ENCODE assay signal across 22 mouse cellular contexts in the genomic region with DNA sequence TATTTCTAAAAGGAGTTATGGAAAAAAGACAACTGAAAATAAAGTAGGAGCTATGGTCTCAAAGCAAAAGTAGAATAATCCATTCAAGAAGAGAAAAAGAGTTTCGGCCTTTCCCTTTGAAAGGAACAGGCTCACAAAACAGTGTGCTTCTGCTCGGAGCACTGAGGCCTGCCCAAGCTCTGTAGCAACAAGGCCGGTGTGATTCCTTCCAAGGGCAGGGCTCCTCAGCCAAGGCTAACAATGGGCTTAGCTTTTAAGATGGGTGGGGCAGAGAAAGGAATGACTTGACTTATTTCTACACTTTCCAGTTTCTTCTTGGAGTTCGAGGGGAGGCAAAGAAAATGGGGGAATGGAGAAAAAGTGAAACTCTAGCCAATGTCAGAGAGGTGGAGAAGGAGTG.
A peak's percentile ranks its signal among the peaks of the same experiment; 100 is the strongest.
DNase-seq lines count a peak whose midpoint lies in the region; ATAC-seq and TF ChIP-seq lines count a peak whose summit lies in the region.
"Had no signal": no experiment of that assay in that cellular context is flagged by ENCODE, and none has a peak within 500 bp of the region (broad histone marks: within the 10 kb centered on the region; RNA-seq: fewer than 3 reads in every experiment).

No protein-coding gene starts in this region.

- peak; percentile 50; the same call in 1 of the 2 replicates for TF ChIP-seq EP300 in ES-Bruce4 (IDR thresholded peaks at IDR 0.05; ENCODE audit: insufficient read depth, low read depth, low read length)
- TF ChIP-seq EP300 in liver, postnatal 0 days (IDR thresholded peaks at IDR 0.05; ENCODE audit: low read depth): no peak

- no peak for TF ChIP-seq CTCF in ES-Bruce4 (IDR thresholded peaks at IDR 0.05; ENCODE audit: low read depth, low read length)
- TF ChIP-seq CTCF in liver, postnatal 0 days (IDR thresholded peaks at IDR 0.05; ENCODE audit: low read depth): no peak

- H3K36me3 ChIP-seq in ES-Bruce4 (ENCODE audit: control insufficient read depth, insufficient read depth, low read length, poor library complexity, severe bottlenecking): no peaks in the 10 kb centered on the region
- H3K36me3 ChIP-seq in liver, postnatal 0 days (replicated peaks; ENCODE audit: insufficient read depth, low read length): no peaks in the 10 kb centered on the region
- H3K36me3 ChIP-seq: embryonic facial prominence, embryonic 10.5 days; embryonic facial prominence, embryonic 12.5 days; forebrain, embryonic 15.5 days; G1E had no signal

- 74% methylated on average over 4 of the region's 4 CpGs for WGBS in liver, postnatal 0 days (ENCODE audit: insufficient replicate concordance)

- H3K4me2 ChIP-seq in liver, postnatal 0 days (ENCODE audit: low read depth, low read length): no peak overlapping the region
- H3K4me2 ChIP-seq: embryonic facial prominence, embryonic 12.5 days; forebrain, embryonic 13.5 days; forebrain, embryonic 15.5 days had no signal

- H3K27ac ChIP-seq in ES-Bruce4 (ENCODE audit: insufficient read depth, low read length): peak overlapping the region; percentile 67
- no peak overlapping the region for H3K27ac ChIP-seq in liver, postnatal 0 days (ENCODE audit: low read depth)
- H3K27ac ChIP-seq: embryonic facial prominence, embryonic 10.5 days; embryonic facial prominence, embryonic 12.5 days; forebrain, embryonic 13.5 days; forebrain, embryonic 15.5 days had no signal

- no peak for TF ChIP-seq POLR2A in ES-Bruce4 (IDR thresholded peaks at IDR 0.05; ENCODE audit: insufficient read depth, low read length)

- H3K9me3 ChIP-seq in ES-Bruce4 (replicated peaks; ENCODE audit: control insufficient read depth, insufficient read depth, low read length, poor library complexity, severe bottlenecking): no peaks in the 10 kb centered on the region
- no peaks in the 10 kb centered on the region for H3K9me3 ChIP-seq in liver, postnatal 0 days (ENCODE audit: low read length)
- H3K9me3 ChIP-seq: embryonic facial prominence, embryonic 10.5 days; embryonic facial prominence, embryonic 12.5 days; forebrain, embryonic 13.5 days; forebrain, embryonic 15.5 days; G1E had no signal

- peak; percentile 77 for DNase-seq in ES-CJ7 (ENCODE audit: low read depth, low spot score)
- DNase-seq in R1 (ENCODE audit: low read depth, low spot score): peak; percentile 91
- peak; percentile 82 for DNase-seq in ZHBTc4 (ENCODE audit: low read depth, low spot score)
- no peak for DNase-seq in thymus, postnatal 10 days (ENCODE audit: low spot score in 2 of 2)
- no peak for DNase-seq in liver, postnatal 0 days
- DNase-seq in cerebellum, adult 11-12 months: no peak
- DNase-seq: adrenal gland, adult 2 months; adrenal gland, postnatal 10 days; adrenal gland, postnatal 25 days; cerebellum, adult 11 months; cerebellum, adult 2 months; cerebellum, adult 9-10 months; cerebellum, postnatal 10 days; cerebellum, postnatal 25 days; forebrain, postnatal 0 days had no signal

- no peaks in the 10 kb centered on the region for H3K4me1 ChIP-seq in ES-Bruce4 (ENCODE audit: control insufficient read depth, insufficient read depth, low read length)
- no peaks in the 10 kb centered on the region for H3K4me1 ChIP-seq in liver, postnatal 0 days (ENCODE audit: insufficient read depth)

- no peak overlapping the region for H3K4me3 ChIP-seq in ES-Bruce4 (ENCODE audit: low read depth, low read length)
- H3K4me3 ChIP-seq in liver, postnatal 0 days (ENCODE audit: low read depth, low read length): no peak overlapping the region
- H3K4me3 ChIP-seq: embryonic facial prominence, embryonic 10.5 days; embryonic facial prominence, embryonic 12.5 days; forebrain, embryonic 13.5 days; forebrain, embryonic 15.5 days had no signal

- ATAC-seq in liver, postnatal 0 days: no peak
- ATAC-seq: forebrain, embryonic 13.5 days; forebrain, embryonic 15.5 days; forebrain, postnatal 0 days; Patski had no signal

- H3K9ac ChIP-seq in ES-Bruce4 (ENCODE audit: low read depth, poor library complexity, severe bottlenecking): no peak overlapping the region
- no peak overlapping the region for H3K9ac ChIP-seq in liver, postnatal 0 days (replicated peaks)
- H3K9ac ChIP-seq: embryonic facial prominence, embryonic 12.5 days; forebrain, embryonic 13.5 days; forebrain, embryonic 15.5 days; forebrain, postnatal 0 days had no signal

- no peaks in the 10 kb centered on the region for H3K27me3 ChIP-seq in ES-Bruce4 (ENCODE audit: control insufficient read depth, insufficient read depth, low read length, poor library complexity, severe bottlenecking)
- H3K27me3 ChIP-seq in liver, postnatal 0 days (ENCODE audit: insufficient read depth, low read length): no peaks in the 10 kb centered on the region
- H3K27me3 ChIP-seq: embryonic facial prominence, embryonic 12.5 days; forebrain, embryonic 13.5 days; forebrain, embryonic 15.5 days; Patski had no signal

Comparison
In these comparisons a context has a peak if more than half of its experiments do, and no peak if none do; other contexts are left out.
1. DNase-seq: peak in ES-CJ7 (single experiment), R1 (single experiment) and ZHBTc4 (single experiment); none in thymus, postnatal 10 days (0 of 2), liver, postnatal 0 days (single experiment) and cerebellum, adult 11-12 months (single experiment).